Mouse (Mus musculus) intestine, embryonic 14.5 days (tissue): ENCODE measurements at regions not wholly inside any gene's neighbourhood (a gene's known extent, or its start where the extent isn't known, plus 50 kb on each side); places are given as distances from the start of the nearest gene placed in this dataset.

Experiments
- ATAC-seq: fragments of 200-750 bp; cut with Nextera tagmentation; replicated peaks from 2 replicates; pipeline ENCODE4 v1.8.0; 2017; ENCODE audit warnings: low read depth, moderate number of reproducible peaks, moderate TSS enrichment, moderate library complexity; ENCODE audit not compliant: low FRiP score, low TSS enrichment
- DNase-seq: peaks from one replicate; pipeline ENCODE4 v3.0.0-alpha.2; 2018; ENCODE audit warnings: low spot score
- H3K27ac ChIP-seq: fragments of 300-500 bp; sonication (generic); 2 replicates; pipeline ENCODE4 v1.5.1; 2014; ENCODE audit warnings: low read depth, mild to moderate bottlenecking, control low read depth
- H3K27me3 ChIP-seq: fragments of 300-500 bp; sonication (generic); replicated peaks from 2 replicates; pipeline ENCODE4 v1.6.1; 2014; ENCODE audit warnings: low read length, control low read depth; ENCODE audit not compliant: control insufficient read depth, insufficient read depth
- H3K36me3 ChIP-seq: fragments of 300-500 bp; sonication (generic); 2 replicates; pipeline ENCODE4 v1.6.1; 2014; ENCODE audit warnings: low read length, control low read depth; ENCODE audit not compliant: control insufficient read depth, insufficient read depth
- H3K4me1 ChIP-seq: fragments of 300-500 bp; sonication (generic); replicated peaks from 2 replicates; pipeline ENCODE4 v1.6.1; 2014; ENCODE audit warnings: low read length, control low read depth, mixed read lengths; ENCODE audit not compliant: control insufficient read depth, insufficient read depth
- H3K4me2 ChIP-seq: fragments of 300-500 bp; sonication (generic); 2 replicates; pipeline ENCODE4 v1.6.1; 2014; ENCODE audit warnings: low read length
- H3K4me3 ChIP-seq: fragments of 300-500 bp; sonication (generic); 2 replicates; pipeline ENCODE4 v1.5.1; 2014; ENCODE audit warnings: low read depth, low read length, control low read depth, mixed read lengths
- H3K9ac ChIP-seq: fragments of 300-500 bp; sonication (generic); 2 replicates; pipeline ENCODE4 v1.6.1; 2014; ENCODE audit warnings: mild to moderate bottlenecking, low read length
- H3K9me3 ChIP-seq: fragments of 300-500 bp; sonication (generic); 2 replicates; pipeline ENCODE4 v1.6.1; 2016; ENCODE audit warnings: low read length, control low read depth; ENCODE audit not compliant: control insufficient read depth
- WGBS: fragments of 180-500 bp; shearing (Covaris S2); extraction: QIAGEN DNeasy Blood & Tissue Kit; methylation state at CpG from one replicate; pipeline ENCODE4 v1.1.7; 2014; 5-methylcytosine and 5-hydroxymethylcytosine counted together

DNA sequence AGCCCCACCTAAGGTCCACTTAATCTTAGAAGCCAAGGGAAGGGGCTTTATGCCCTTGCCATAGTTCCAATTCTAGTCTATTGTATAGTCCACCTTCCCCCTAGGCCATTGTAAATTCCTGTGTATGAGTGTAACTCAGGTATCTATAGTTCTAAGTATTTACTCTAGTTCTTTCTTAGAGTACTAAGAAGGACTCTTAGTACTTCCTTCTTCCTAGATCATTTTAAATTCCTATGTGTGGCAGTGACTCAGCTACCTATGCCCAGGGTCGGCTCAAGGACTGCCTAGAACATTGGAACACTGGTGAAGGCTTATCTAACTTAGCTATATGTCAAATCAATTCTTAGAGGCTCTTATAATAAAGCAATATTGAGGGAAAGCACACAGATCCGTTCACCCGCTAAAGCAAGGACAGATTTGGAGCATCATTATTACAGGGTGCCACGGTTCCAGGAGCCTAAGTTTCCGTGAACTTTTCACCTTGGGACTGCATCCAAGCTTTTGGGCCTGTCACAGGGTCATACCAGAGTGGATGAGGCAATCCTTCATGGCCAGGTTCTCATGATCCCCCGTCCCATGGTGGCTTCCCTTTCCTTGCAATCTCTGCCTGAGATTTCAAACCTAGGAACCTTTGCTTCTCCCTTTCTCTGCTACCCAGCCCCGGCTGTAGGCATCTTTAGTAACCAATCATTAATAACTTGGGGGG, 169.5 kb downstream of the 1190002N15Rik start:
- Histone ChIP-seq H3K4me2 (no peak overlapping the region), H3K9ac (no peak overlapping the region), H3K4me1 (no peaks in the 10 kb centered on the region), H3K27ac (no peak overlapping the region), H3K4me3 (no peak overlapping the region), H3K36me3 (no peaks in the 10 kb centered on the region), H3K9me3 (no peaks in the 10 kb centered on the region), H3K27me3 (no peaks in the 10 kb centered on the region)
- DNase-seq (no peak), ATAC-seq (no peak)
- 81% methylated on average over 7 of the region's 7 CpGs for WGBS

DNA sequence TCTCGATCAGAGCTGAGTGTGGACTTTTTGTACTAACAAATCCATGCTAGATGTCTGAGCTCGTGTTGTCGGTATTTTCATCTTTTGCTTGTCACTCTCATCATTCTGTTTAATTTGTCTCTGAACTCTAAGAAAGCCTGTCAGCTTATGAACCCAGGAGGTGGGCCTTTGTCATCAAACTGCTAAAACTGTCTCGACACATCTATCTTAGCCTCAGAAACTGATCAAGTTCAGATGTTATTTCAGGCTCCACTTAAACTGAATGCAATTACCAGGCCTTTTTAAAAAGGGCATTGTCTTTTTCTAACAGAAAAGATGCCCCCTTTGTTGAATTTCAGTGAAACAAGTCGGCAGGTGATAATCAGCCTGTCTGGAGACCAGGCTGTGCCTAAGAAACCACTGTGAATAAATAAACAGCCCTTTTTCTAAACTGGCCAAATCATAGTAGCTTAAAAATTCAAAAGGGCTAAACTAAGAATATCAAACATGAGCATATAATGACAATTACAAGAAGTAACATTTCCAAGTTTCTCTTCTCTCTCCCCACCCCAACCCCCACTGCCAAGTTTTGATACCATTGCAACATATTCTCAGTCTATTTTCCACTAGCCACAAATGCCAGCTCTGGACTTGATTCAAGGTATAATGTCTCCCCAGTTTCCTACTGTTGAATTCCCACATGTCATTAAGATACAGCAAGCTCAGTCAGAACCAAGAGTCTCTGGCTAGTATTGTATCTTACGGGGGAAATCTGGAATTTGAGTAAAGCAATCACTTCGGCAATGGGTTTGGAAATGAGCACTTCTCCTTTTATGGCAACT, 175.8 kb downstream of the 1190002N15Rik start:
- Histone ChIP-seq H3K4me3 (no peak overlapping the region), H3K9me3 (no peaks in the 10 kb centered on the region), H3K36me3 (no peaks in the 10 kb centered on the region), H3K4me1 (no peaks in the 10 kb centered on the region), H3K4me2 (no peak overlapping the region), H3K27me3 (no peaks in the 10 kb centered on the region), H3K27ac (no peak overlapping the region), H3K9ac (no peak overlapping the region)
- WGBS, result 71% methylated on average over 7 of the region's 7 CpGs
- no peak for ATAC-seq
- no peak for DNase-seq

DNA sequence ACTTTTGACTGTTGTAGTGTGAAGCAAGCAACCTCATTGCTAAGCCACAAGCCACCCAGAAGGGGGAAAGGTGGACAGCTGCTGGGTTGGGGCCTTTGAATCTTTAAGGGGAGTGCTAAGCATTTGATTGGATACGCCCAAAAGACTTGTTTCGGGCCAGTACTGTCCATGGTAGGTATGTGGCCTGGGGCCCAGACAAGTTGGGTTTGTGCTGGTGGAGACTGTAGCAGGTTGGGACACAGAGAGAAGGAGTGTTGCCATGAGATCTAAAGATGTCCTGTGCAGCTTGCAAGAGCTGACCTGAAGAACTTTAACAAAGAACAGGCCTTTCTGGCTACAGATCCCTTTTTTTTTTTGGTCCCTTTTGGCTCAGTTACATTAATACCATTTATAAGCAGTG, 176.9 kb downstream of the 1190002N15Rik start:
- ATAC-seq, result no peak
- no peak for DNase-seq
- 85% methylated on average over 2 of the region's 2 CpGs for WGBS
- H3K9me3 ChIP-seq, result no peaks in the 10 kb centered on the region
- H3K36me3 ChIP-seq, result no peaks in the 10 kb centered on the region
- no peaks in the 10 kb centered on the region for H3K27me3 ChIP-seq
- H3K27ac ChIP-seq, result no peak overlapping the region
- H3K4me3 ChIP-seq, result no peak overlapping the region
- no peak overlapping the region for H3K9ac ChIP-seq
- no peaks in the 10 kb centered on the region for H3K4me1 ChIP-seq
- H3K4me2 ChIP-seq, result no peak overlapping the region

DNA sequence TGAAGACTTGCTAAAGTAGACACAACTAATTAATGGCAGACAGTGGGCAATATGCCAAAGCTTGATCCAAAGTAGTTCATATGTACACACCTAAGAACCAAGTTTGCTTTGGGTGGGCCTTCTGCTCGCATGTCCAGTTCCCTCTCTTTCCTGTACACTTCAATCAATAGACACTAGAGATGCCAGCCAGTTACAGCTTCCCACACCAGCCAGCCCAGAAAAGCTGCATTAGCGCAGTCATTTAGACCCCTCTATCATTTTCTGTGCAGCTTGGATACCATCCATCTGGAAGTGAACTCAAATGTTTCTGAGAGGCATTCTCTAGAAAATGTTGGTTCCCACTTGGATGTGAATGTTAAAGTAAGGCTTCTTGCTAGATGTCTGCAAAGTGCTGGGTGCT, 179.7 kb downstream of the 1190002N15Rik start:
- Histone ChIP-seq H3K4me3 (no peak overlapping the region), H3K4me1 (no peaks in the 10 kb centered on the region), H3K36me3 (no peaks in the 10 kb centered on the region), H3K27ac (no peak overlapping the region), H3K9ac (no peak overlapping the region), H3K27me3 (no peaks in the 10 kb centered on the region), H3K9me3 (no peaks in the 10 kb centered on the region), H3K4me2 (no peak overlapping the region)
- no peak for DNase-seq
- no peak for ATAC-seq
- 85% methylated on average over 2 of the region's 2 CpGs for WGBS

DNA sequence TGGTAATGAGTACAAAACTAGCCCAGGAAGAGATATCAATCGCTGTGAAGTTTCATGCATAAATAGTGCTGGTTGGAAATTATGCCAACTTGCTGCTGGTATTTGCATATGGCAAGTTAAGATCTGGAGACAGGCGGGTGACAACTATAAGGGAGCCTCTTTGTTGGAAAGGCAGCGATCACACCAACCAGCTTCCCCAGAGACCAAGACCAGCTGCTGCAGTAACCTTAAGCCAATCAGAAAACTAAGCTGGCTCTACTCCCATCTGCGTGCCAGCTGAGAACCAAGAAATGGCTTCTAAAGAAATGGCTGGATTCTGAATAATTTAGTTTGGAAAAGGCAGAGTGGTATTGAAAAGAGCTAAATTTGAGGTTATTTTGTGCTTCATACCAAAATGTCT, 195.9 kb downstream of the 1190002N15Rik start:
- H3K27ac ChIP-seq, result no peak overlapping the region
- H3K9ac ChIP-seq, result no peak overlapping the region
- WGBS, result 87% methylated on average over 4 of the region's 4 CpGs
- DNase-seq (no peak), ATAC-seq (no peak)
- no peaks in the 10 kb centered on the region for H3K36me3 ChIP-seq
- H3K27me3 ChIP-seq, result no peaks in the 10 kb centered on the region
- no peaks in the 10 kb centered on the region for H3K4me1 ChIP-seq
- no peak overlapping the region for H3K4me3 ChIP-seq
- H3K9me3 ChIP-seq, result no peaks in the 10 kb centered on the region
- no peak overlapping the region for H3K4me2 ChIP-seq

DNA sequence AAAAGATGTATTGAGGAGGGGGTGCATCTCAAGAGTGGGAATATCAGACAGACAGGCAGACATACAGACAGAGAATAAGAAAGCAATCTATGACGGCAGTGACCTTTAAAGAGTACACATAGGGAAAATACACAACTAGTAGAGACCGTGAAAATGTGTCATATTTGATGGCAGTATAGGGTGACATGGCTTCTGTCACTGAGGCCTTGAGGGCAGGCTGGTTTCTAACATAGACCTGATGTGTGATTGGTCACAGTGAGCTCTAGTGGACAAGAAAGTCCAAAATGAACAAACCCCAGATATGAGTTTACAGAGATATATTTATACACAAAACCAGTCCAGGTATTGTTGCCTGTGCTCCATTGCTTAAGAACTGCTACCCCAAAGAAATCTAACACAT, 196.3 kb downstream of the 1190002N15Rik start:
- Histone ChIP-seq H3K27me3 (no peaks in the 10 kb centered on the region), H3K27ac (no peak overlapping the region), H3K36me3 (no peaks in the 10 kb centered on the region), H3K9me3 (no peaks in the 10 kb centered on the region), H3K4me3 (no peak overlapping the region), H3K4me2 (no peak overlapping the region), H3K4me1 (no peaks in the 10 kb centered on the region), H3K9ac (no peak overlapping the region)
- 91% methylated on average over 2 of the region's 2 CpGs for WGBS
- DNase-seq, result no peak
- ATAC-seq, result no peak

DNA sequence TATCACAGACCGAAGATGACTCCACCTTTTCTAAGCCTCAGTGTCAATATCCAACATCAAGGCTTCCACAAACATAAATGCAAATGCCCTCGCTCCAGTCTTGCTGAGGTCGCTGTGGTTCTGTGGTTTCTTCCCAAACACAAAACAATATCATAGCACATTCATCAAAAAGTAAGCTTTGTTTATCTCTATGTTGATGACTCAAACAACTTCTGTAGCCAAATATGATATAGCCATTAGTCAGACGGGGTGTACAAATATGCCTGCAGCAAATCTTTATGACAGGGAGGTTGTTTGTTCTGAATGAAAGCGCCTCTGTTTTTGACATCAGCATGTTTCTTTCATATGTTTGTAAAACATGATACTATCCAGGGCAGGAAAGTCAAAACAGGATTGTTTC, 204.4 kb downstream of the 1190002N15Rik start:
- Histone ChIP-seq H3K27ac (no peak overlapping the region), H3K36me3 (no peaks in the 10 kb centered on the region), H3K27me3 (no peaks in the 10 kb centered on the region), H3K4me1 (no peaks in the 10 kb centered on the region), H3K4me3 (no peak overlapping the region), H3K4me2 (no peak overlapping the region), H3K9me3 (no peaks in the 10 kb centered on the region), H3K9ac (no peak overlapping the region)
- WGBS, result 49% methylated on average over 5 of the region's 5 CpGs
- DNase-seq (no peak), ATAC-seq (no peak)

DNA sequence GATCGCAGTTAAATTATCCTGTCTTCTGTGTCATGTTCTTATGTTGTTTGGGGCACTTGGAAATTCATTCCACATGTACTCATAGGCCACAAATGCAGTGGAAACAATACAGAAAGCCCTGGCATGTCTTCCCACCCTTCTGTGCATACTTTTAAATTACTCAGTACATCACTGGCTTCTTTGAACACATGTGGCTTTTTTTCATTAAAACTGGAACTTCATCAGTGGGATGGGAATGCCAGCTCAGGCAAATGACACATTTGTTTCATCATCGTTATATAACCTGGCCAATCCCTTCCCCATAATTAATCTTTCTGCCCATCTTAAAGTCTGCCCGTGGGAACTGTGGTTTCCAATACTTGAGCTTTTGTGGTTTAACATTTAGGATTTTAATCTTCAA, 214.9 kb downstream of the 1190002N15Rik start:
- Histone ChIP-seq H3K9ac (no peak overlapping the region), H3K4me1 (no peaks in the 10 kb centered on the region), H3K9me3 (no peaks in the 10 kb centered on the region), H3K36me3 (no peaks in the 10 kb centered on the region), H3K4me2 (no peak overlapping the region), H3K27me3 (no peaks in the 10 kb centered on the region), H3K27ac (no peak overlapping the region), H3K4me3 (no peak overlapping the region)
- 86% methylated on average over 3 of the region's 3 CpGs for WGBS
- ATAC-seq, result no peak
- no peak for DNase-seq

DNA sequence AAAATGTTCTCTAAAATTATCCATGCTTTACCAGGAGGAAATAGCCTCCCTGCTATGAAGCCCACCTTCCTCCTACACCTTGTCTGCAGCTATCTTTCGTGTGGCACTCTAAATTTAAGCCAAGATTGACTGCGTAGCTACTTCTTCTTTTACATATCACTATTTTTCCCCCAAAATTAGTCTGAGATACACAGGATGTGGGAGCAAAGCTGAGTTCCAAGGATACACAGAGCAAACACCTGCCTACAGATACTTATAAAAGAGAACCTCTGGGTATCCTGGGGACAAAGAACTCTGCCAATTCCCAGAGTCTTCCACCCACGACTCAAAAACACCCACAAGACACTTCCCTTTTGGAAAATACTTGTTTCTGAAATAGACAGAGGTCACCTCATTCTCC, 235.3 kb downstream of the 1190002N15Rik start:
- Histone ChIP-seq H3K4me3 (no peak overlapping the region), H3K9ac (no peak overlapping the region), H3K4me2 (no peak overlapping the region), H3K36me3 (no peaks in the 10 kb centered on the region), H3K4me1 (no peaks in the 10 kb centered on the region), H3K27ac (no peak overlapping the region), H3K9me3 (no peaks in the 10 kb centered on the region), H3K27me3 (no peaks in the 10 kb centered on the region)
- 77% methylated on average over 3 of the region's 3 CpGs for WGBS
- ATAC-seq (no peak), DNase-seq (no peak)
